Mouse (Mus musculus): Measurements from ENCODE around the gene Pof1b. TPM values are rescaled to one million over a fixed set of nuclear protein-coding genes. Genes with fewer than 3 reads are reported as not detected.

Gene Pof1b
- polyA plus RNA-seq (2014; fragmentation: Nextera tagmentation; extraction: Ambion mirVana), result 0.20 TPM in 1 of 2 replicates, not detected in the other

- Histone ChIP-seq H3K4me2 (ENCODE audit: low read depth) (no peak within 1 kb of the TSS), H3K9ac (ENCODE audit: low read length) (no peak within 1 kb of the TSS), H3K9me3 (ENCODE audit: control insufficient read depth, low read length) (no peaks in the 10 kb centered on the region), H3K4me3 (ENCODE audit: low read depth, low read length) (no peak within 1 kb of the TSS), H3K36me3 (ENCODE audit: control insufficient read depth, insufficient read depth, low read length) (no peaks in the 10 kb centered on the region), H3K27ac (ENCODE audit: low read depth, low read length) (no peak within 1 kb of the TSS), H3K4me1 (ENCODE audit: control insufficient read depth, insufficient read depth, low read length) (no peaks in the 10 kb centered on the region), H3K27me3 (ENCODE audit: control insufficient read depth, insufficient read depth, low read length) (no peaks in the 10 kb centered on the region)
- DNase-seq (ENCODE audit: low spot score) (no peak), ATAC-seq (ENCODE audit: insufficient read depth, low FRiP score, low TSS enrichment) (no peak)
- 59% methylated on average over 5 of the region's 5 CpGs for WGBS
These were observed at the start of gene Pof1b for GRCm38 (mm10) chrX:112698508-112698907. Gene Pof1b (minus strand): TSS chrX:112698651.

GRCm38 (mm10) chrX:112716587-112716986, 18.1 kb upstream of the Pof1b start:
- H3K27ac ChIP-seq (ENCODE audit: low read depth, low read length), result no peak overlapping the region
- H3K36me3 ChIP-seq (ENCODE audit: control insufficient read depth, insufficient read depth, low read length), result no peaks in the 10 kb centered on the region
- H3K4me2 ChIP-seq (ENCODE audit: low read depth), result no peak overlapping the region
- DNase-seq (ENCODE audit: low spot score) (no peak), ATAC-seq (ENCODE audit: insufficient read depth, low FRiP score, low TSS enrichment) (no peak)
- no peaks in the 10 kb centered on the region for H3K9me3 ChIP-seq (ENCODE audit: control insufficient read depth, low read length)
- H3K9ac ChIP-seq (ENCODE audit: low read length), result no peak overlapping the region
- H3K4me1 ChIP-seq (ENCODE audit: control insufficient read depth, insufficient read depth, low read length), result no peaks in the 10 kb centered on the region
- no peak overlapping the region for H3K4me3 ChIP-seq (ENCODE audit: low read depth, low read length)
- H3K27me3 ChIP-seq (ENCODE audit: control insufficient read depth, insufficient read depth, low read length), result no peaks in the 10 kb centered on the region

- 31% methylated on average over 1 of the region's 1 CpGs for WGBS
- no peak overlapping the region for H3K27ac ChIP-seq (ENCODE audit: low read depth, low read length)
- no peak overlapping the region for H3K9ac ChIP-seq (ENCODE audit: low read length)
- no peaks in the 10 kb centered on the region for H3K36me3 ChIP-seq (ENCODE audit: control insufficient read depth, insufficient read depth, low read length)
- no peak overlapping the region for H3K4me3 ChIP-seq (ENCODE audit: low read depth, low read length)
- no peak for ATAC-seq (ENCODE audit: insufficient read depth, low FRiP score, low TSS enrichment)
- H3K9me3 ChIP-seq (ENCODE audit: control insufficient read depth, low read length), result no peaks in the 10 kb centered on the region
- H3K4me2 ChIP-seq (ENCODE audit: low read depth), result no peak overlapping the region
- DNase-seq (ENCODE audit: low spot score), result no peak
- no peaks in the 10 kb centered on the region for H3K4me1 ChIP-seq (ENCODE audit: control insufficient read depth, insufficient read depth, low read length)
- H3K27me3 ChIP-seq (ENCODE audit: control insufficient read depth, insufficient read depth, low read length), result no peaks in the 10 kb centered on the region
These were observed 4.1 kb downstream of the Pof1b start for GRCm38 (mm10) chrX:112694392-112694791.

- no peak overlapping the region for H3K9ac ChIP-seq (ENCODE audit: low read length)
- no peaks in the 10 kb centered on the region for H3K4me1 ChIP-seq (ENCODE audit: control insufficient read depth, insufficient read depth, low read length)
- ATAC-seq (ENCODE audit: insufficient read depth, low FRiP score, low TSS enrichment), result no peak
- H3K27ac ChIP-seq (ENCODE audit: low read depth, low read length), result no peak overlapping the region
- no peak overlapping the region for H3K4me2 ChIP-seq (ENCODE audit: low read depth)
- WGBS, result 80% methylated on average over 5 of the region's 5 CpGs
- H3K4me3 ChIP-seq (ENCODE audit: low read depth, low read length), result no peak overlapping the region
- H3K36me3 ChIP-seq (ENCODE audit: control insufficient read depth, insufficient read depth, low read length), result no peaks in the 10 kb centered on the region
- no peaks in the 10 kb centered on the region for H3K9me3 ChIP-seq (ENCODE audit: control insufficient read depth, low read length)
- H3K27me3 ChIP-seq (ENCODE audit: control insufficient read depth, insufficient read depth, low read length), result no peaks in the 10 kb centered on the region
- DNase-seq (ENCODE audit: low spot score), result no peak
These were observed 17.8 kb downstream of the Pof1b start for GRCm38 (mm10) chrX:112680605-112681004.

- Histone ChIP-seq H3K36me3 (ENCODE audit: control insufficient read depth, insufficient read depth, low read length) (no peaks in the 10 kb centered on the region), H3K27me3 (ENCODE audit: control insufficient read depth, insufficient read depth, low read length) (no peaks in the 10 kb centered on the region), H3K9ac (ENCODE audit: low read length) (no peak overlapping the region), H3K4me2 (ENCODE audit: low read depth) (no peak overlapping the region), H3K4me1 (ENCODE audit: control insufficient read depth, insufficient read depth, low read length) (no peaks in the 10 kb centered on the region), H3K9me3 (ENCODE audit: control insufficient read depth, low read length) (no peaks in the 10 kb centered on the region), H3K4me3 (ENCODE audit: low read depth, low read length) (no peak overlapping the region), H3K27ac (ENCODE audit: low read depth, low read length) (no peak overlapping the region)
- DNase-seq (ENCODE audit: low spot score) (no peak), ATAC-seq (ENCODE audit: insufficient read depth, low FRiP score, low TSS enrichment) (no peak)
- 83% methylated on average over 1 of the region's 1 CpGs for WGBS
These were observed 22.9 kb downstream of the Pof1b start for GRCm38 (mm10) chrX:112675525-112675924.

GRCm38 (mm10) chrX:112601306-112602120, 96.9 kb downstream of the Pof1b start:
- DNase-seq (ENCODE audit: low spot score) (peak; percentile 50), ATAC-seq (ENCODE audit: insufficient read depth, low FRiP score, low TSS enrichment) (peak; percentile 73)
- 18% methylated on average over 29 of the region's 81 CpGs for WGBS
- Histone ChIP-seq H3K36me3 (ENCODE audit: control insufficient read depth, insufficient read depth, low read length) (no peaks in the 10 kb centered on the region), H3K27me3 (ENCODE audit: control insufficient read depth, insufficient read depth, low read length) (no peaks in the 10 kb centered on the region), H3K9ac (ENCODE audit: low read length) (peak overlapping the region; percentile 57), H3K4me1 (ENCODE audit: control insufficient read depth, insufficient read depth, low read length) (no peaks in the 10 kb centered on the region), H3K4me3 (ENCODE audit: low read depth, low read length) (peak overlapping the region; percentile 42), H3K4me2 (ENCODE audit: low read depth) (peak overlapping the region; percentile 35), H3K27ac (ENCODE audit: low read depth, low read length) (peak overlapping the region; percentile 42), H3K9me3 (ENCODE audit: control insufficient read depth, low read length) (no peaks in the 10 kb centered on the region)

GRCm38 (mm10) chrX:112600511-112601305, 97.7 kb downstream of the Pof1b start, which contains the start of gene Zfp711:
Gene Zfp711 (plus strand): TSS chrX:112600526.
- DNase-seq (ENCODE audit: low spot score) (peak; percentile 87), ATAC-seq (ENCODE audit: insufficient read depth, low FRiP score, low TSS enrichment) (peak; percentile 98)
- peak within 1 kb of the TSS; percentile 42 for H3K27ac ChIP-seq (ENCODE audit: low read depth, low read length)
- no peaks in the 10 kb centered on the region for H3K9me3 ChIP-seq (ENCODE audit: control insufficient read depth, low read length)
- 17% methylated on average over 71 of the region's 79 CpGs for WGBS
- H3K4me3 ChIP-seq (ENCODE audit: low read depth, low read length), result peak within 1 kb of the TSS; percentile 42
- no peaks in the 10 kb centered on the region for H3K4me1 ChIP-seq (ENCODE audit: control insufficient read depth, insufficient read depth, low read length)
- peak within 1 kb of the TSS; percentile 57 for H3K9ac ChIP-seq (ENCODE audit: low read length)
- H3K36me3 ChIP-seq (ENCODE audit: control insufficient read depth, insufficient read depth, low read length), result no peaks in the 10 kb centered on the region
- H3K4me2 ChIP-seq (ENCODE audit: low read depth), result peak within 1 kb of the TSS; percentile 35
- H3K27me3 ChIP-seq (ENCODE audit: control insufficient read depth, insufficient read depth, low read length), result no peaks in the 10 kb centered on the region
